Mouse (Mus musculus) embryo, embryonic 10 days (tissue): ENCODE data around the gene Spata25.
"Not testable (repeated sequence)": the region's sequence is repeated elsewhere in the genome, so short reads cannot be mapped to it uniquely, and the experiment has no call there.

Source experiments
- DNase-seq: peaks from one replicate; pipeline ENCODE4 v3.0.0-alpha.2; 2015; ENCODE audit warnings: low spot score

The Spata25 gene

GRCm38 (mm10) chr2:164828437-164828836, at the start of gene Spata25:
Gene Spata25 (minus strand): TSS chr2:164828537.
- no peak for DNase-seq

- DNase-seq: not testable (repeated sequence)
Measured at GRCm38 (mm10) chr2:164877376-164878215, 49.3 kb upstream of the Spata25 start.

GRCm38 (mm10) chr2:164875648-164876047, 47.3 kb upstream of the Spata25 start:
- not testable (repeated sequence) for DNase-seq

- DNase-seq: peak; percentile 35
Measured at GRCm38 (mm10) chr2:164874239-164874769, 46.0 kb upstream of the Spata25 start.

- no peak for DNase-seq
Measured at GRCm38 (mm10) chr2:164873621-164874020, 45.3 kb upstream of the Spata25 start.

- no peak for DNase-seq
Measured at GRCm38 (mm10) chr2:164871602-164872303, 43.4 kb upstream of the Spata25 start.

- no peak for DNase-seq
Measured at GRCm38 (mm10) chr2:164868491-164868890, 40.2 kb upstream of the Spata25 start.

- no peak for DNase-seq
Measured at GRCm38 (mm10) chr2:164867566-164867965, 39.2 kb upstream of the Spata25 start.

- DNase-seq: no peak
Measured at GRCm38 (mm10) chr2:164866741-164867551, 38.6 kb upstream of the Spata25 start.

GRCm38 (mm10) chr2:164864593-164864992, 36.3 kb upstream of the Spata25 start:
- no peak for DNase-seq

- DNase-seq: not testable (repeated sequence)
Measured at GRCm38 (mm10) chr2:164863411-164863810, 35.1 kb upstream of the Spata25 start.

GRCm38 (mm10) chr2:164862179-164862861, 34.0 kb upstream of the Spata25 start:
- peak; percentile 70 for DNase-seq

GRCm38 (mm10) chr2:164861094-164861493, 32.8 kb upstream of the Spata25 start:
- no peak for DNase-seq

GRCm38 (mm10) chr2:164859640-164860432, 31.5 kb upstream of the Spata25 start:
- DNase-seq: no peak

- DNase-seq: peak; percentile 40
Measured at GRCm38 (mm10) chr2:164859155-164859554, 30.8 kb upstream of the Spata25 start.

- peak; percentile 52 for DNase-seq
Measured at GRCm38 (mm10) chr2:164857842-164858553, 29.7 kb upstream of the Spata25 start.

GRCm38 (mm10) chr2:164857101-164857821, 28.9 kb upstream of the Spata25 start, which contains the start of gene Pltp:
Gene Pltp (minus strand): TSS chr2:164857711.
- DNase-seq: peak; percentile 86

- peak; percentile 35 for DNase-seq
Measured at GRCm38 (mm10) chr2:164856309-164857100, 28.2 kb upstream of the Spata25 start.
